Mouse (Mus musculus): Measurements from ENCODE around the gene Rasal1. TPM values are rescaled to one million over a fixed set of nuclear protein-coding genes. Genes with fewer than 3 reads are reported as not detected.

The Rasal1 gene
- polyA plus RNA-seq, 1 experiment from 2014 or later = 0.34 TPM

DNA sequence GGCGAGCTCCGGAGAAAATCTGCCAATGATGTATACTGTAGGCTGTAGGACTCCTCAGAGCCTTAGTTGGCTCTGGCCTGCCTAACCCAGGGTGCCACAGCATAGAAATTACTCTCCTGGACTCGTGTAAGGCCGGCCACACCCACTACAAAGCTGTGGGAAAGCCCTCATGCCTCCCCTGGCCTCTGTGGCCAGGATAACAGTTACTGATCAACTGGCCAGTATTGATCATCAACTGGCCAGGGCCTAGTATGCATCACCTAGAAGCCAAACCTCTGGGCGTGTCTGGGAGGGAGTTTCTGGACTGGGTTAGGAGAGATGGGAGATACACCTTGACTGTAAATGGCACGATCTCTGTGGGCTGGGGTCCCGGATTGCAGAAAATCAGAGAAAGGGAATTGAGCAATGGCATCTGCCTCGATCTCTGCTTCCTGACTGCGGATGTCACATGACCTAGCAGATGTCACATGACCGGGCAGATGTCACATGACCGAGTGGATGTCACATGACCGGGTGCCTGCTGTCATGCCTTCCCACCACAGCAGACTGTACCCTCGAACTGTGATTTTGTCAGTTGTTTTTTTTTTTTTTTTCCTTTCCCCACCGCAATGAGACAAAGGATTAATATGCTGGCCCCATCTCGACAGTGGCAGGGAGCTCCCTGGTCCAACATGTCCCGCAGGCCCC lies 47.6 kb downstream of the Rasal1 start:
- H3K4me1 ChIP-seq (ENCODE audit: control insufficient read depth, insufficient read depth, low read length) = peaks cover 4% of the 10 kb centered on the region
- H3K27ac ChIP-seq (replicated peaks; ENCODE audit: low read depth, low read length) = no peak overlapping the region
- no peaks in the 10 kb centered on the region for H3K9me3 ChIP-seq (replicated peaks; ENCODE audit: control insufficient read depth, low read length)
- no peaks in the 10 kb centered on the region for H3K36me3 ChIP-seq (replicated peaks; ENCODE audit: control insufficient read depth, insufficient read depth, low read depth, low read length)
- ATAC-seq (replicated peaks; ENCODE audit: insufficient number of reproducible peaks, low FRiP score, low TSS enrichment, low read depth) = no peak
- no peak overlapping the region for H3K9ac ChIP-seq (replicated peaks; ENCODE audit: low read length)
- no peak overlapping the region for H3K4me2 ChIP-seq (ENCODE audit: low read depth, low read length)
- WGBS = 77% methylated on average over 16 of the region's 16 CpGs
- H3K4me3 ChIP-seq (ENCODE audit: low read depth, low read length) = no peak overlapping the region
- DNase-seq (ENCODE audit: low spot score) = no peak
- H3K27me3 ChIP-seq (ENCODE audit: control insufficient read depth, insufficient read depth, low read length) = peaks cover 47% of the 10 kb centered on the region

- Histone ChIP-seq H3K36me3 (replicated peaks; ENCODE audit: control insufficient read depth, insufficient read depth, low read depth, low read length) (no peaks in the 10 kb centered on the region), H3K27ac (replicated peaks; ENCODE audit: low read depth, low read length) (no peak overlapping the region), H3K27me3 (ENCODE audit: control insufficient read depth, insufficient read depth, low read length) (peaks cover 42% of the 10 kb centered on the region), H3K4me3 (ENCODE audit: low read depth, low read length) (no peak overlapping the region), H3K9me3 (replicated peaks; ENCODE audit: control insufficient read depth, low read length) (no peaks in the 10 kb centered on the region), H3K4me1 (ENCODE audit: control insufficient read depth, insufficient read depth, low read length) (peaks cover 4% of the 10 kb centered on the region), H3K9ac (replicated peaks; ENCODE audit: low read length) (no peak overlapping the region), H3K4me2 (ENCODE audit: low read depth, low read length) (no peak overlapping the region)
- no peak for ATAC-seq (replicated peaks; ENCODE audit: insufficient number of reproducible peaks, low FRiP score, low TSS enrichment, low read depth)
- 62% methylated on average over 4 of the region's 4 CpGs for WGBS
- no peak for DNase-seq (ENCODE audit: low spot score)
Measured at GRCm38 (mm10) chr5:120696865-120697264, 48.3 kb downstream of the Rasal1 start.

GRCm38 (mm10) chr5:120698181-120698580 lies 49.6 kb downstream of the Rasal1 start:
- WGBS = 56% methylated on average over 3 of the region's 3 CpGs
- peaks cover 31% of the 10 kb centered on the region for H3K27me3 ChIP-seq (ENCODE audit: control insufficient read depth, insufficient read depth, low read length)
- no peak overlapping the region; the same call in 1 of the 2 replicates for H3K4me2 ChIP-seq (ENCODE audit: low read depth, low read length)
- H3K4me1 ChIP-seq (ENCODE audit: control insufficient read depth, insufficient read depth, low read length) = peaks cover 4% of the 10 kb centered on the region
- no peak overlapping the region for H3K4me3 ChIP-seq (ENCODE audit: low read depth, low read length)
- H3K36me3 ChIP-seq (replicated peaks; ENCODE audit: control insufficient read depth, insufficient read depth, low read depth, low read length) = no peaks in the 10 kb centered on the region
- H3K27ac ChIP-seq (replicated peaks; ENCODE audit: low read depth, low read length) = no peak overlapping the region
- H3K9me3 ChIP-seq (replicated peaks; ENCODE audit: control insufficient read depth, low read length) = no peaks in the 10 kb centered on the region
- no peak for ATAC-seq (replicated peaks; ENCODE audit: insufficient number of reproducible peaks, low FRiP score, low TSS enrichment, low read depth)
- no peak overlapping the region for H3K9ac ChIP-seq (replicated peaks; ENCODE audit: low read length)
- DNase-seq (ENCODE audit: low spot score) = no peak

DNA sequence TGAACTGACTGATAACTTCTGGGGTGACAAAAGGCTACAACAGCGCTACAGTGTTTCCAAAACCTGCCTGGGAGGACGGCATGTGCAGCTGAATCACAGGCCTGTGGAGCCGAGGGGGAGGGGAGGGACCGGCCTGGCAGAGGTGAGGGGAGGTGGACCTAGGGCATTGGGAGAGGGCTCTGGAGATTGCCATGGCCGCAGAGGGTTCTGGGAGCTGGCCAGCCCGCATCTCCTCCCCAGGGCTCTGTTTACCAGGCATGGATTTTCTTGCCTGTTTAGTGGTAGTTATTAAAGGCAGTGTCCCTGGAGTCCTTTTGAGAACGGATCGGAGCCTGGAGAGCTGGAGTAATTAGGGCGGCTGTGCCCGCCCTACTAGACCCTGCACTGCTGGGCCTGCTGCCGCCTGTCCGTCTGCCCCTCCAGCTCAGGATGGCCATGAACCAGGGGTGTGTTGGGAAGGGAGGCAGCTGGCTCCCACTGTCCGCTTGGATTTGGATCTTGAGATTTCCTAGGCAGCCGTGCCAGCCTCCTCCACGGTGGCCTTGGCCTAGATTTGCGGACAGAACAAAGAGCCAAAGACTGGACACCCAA lies 50.3 kb downstream of the Rasal1 start:
- Histone ChIP-seq H3K4me3 (ENCODE audit: low read depth, low read length) (no peak overlapping the region), H3K4me2 (ENCODE audit: low read depth, low read length) (no peak overlapping the region), H3K36me3 (replicated peaks; ENCODE audit: control insufficient read depth, insufficient read depth, low read depth, low read length) (no peaks in the 10 kb centered on the region), H3K27ac (replicated peaks; ENCODE audit: low read depth, low read length) (no peak overlapping the region), H3K9me3 (replicated peaks; ENCODE audit: control insufficient read depth, low read length) (no peaks in the 10 kb centered on the region), H3K9ac (replicated peaks; ENCODE audit: low read length) (0 out of 2 replicates have a peak overlapping the region, but pooled peaks have one; percentile 6), H3K27me3 (ENCODE audit: control insufficient read depth, insufficient read depth, low read length) (peaks cover 25% of the 10 kb centered on the region), H3K4me1 (ENCODE audit: control insufficient read depth, insufficient read depth, low read length) (peaks cover 4% of the 10 kb centered on the region)
- DNase-seq (ENCODE audit: low spot score) = no peak
- ATAC-seq (replicated peaks; ENCODE audit: insufficient number of reproducible peaks, low FRiP score, low TSS enrichment, low read depth) = no peak
- WGBS = 42% methylated on average over 16 of the region's 16 CpGs

GRCm38 (mm10) chr5:120700996-120701790 lies 52.6 kb downstream of the Rasal1 start:
- Histone ChIP-seq H3K4me2 (ENCODE audit: low read depth, low read length) (no peak overlapping the region), H3K9me3 (replicated peaks; ENCODE audit: control insufficient read depth, low read length) (no peaks in the 10 kb centered on the region), H3K27me3 (ENCODE audit: control insufficient read depth, insufficient read depth, low read length) (peaks cover 2% of the 10 kb centered on the region), H3K4me1 (ENCODE audit: control insufficient read depth, insufficient read depth, low read length) (no peaks in the 10 kb centered on the region; the same call in none of the 2 replicates), H3K4me3 (ENCODE audit: low read depth, low read length) (no peak overlapping the region), H3K36me3 (replicated peaks; ENCODE audit: control insufficient read depth, insufficient read depth, low read depth, low read length) (no peaks in the 10 kb centered on the region), H3K9ac (replicated peaks; ENCODE audit: low read length) (no peak overlapping the region), H3K27ac (replicated peaks; ENCODE audit: low read depth, low read length) (no peak overlapping the region)
- ATAC-seq (replicated peaks; ENCODE audit: insufficient number of reproducible peaks, low FRiP score, low TSS enrichment, low read depth) = no peak
- no peak for DNase-seq (ENCODE audit: low spot score)
- 65% methylated on average over 11 of the region's 11 CpGs for WGBS

DNA sequence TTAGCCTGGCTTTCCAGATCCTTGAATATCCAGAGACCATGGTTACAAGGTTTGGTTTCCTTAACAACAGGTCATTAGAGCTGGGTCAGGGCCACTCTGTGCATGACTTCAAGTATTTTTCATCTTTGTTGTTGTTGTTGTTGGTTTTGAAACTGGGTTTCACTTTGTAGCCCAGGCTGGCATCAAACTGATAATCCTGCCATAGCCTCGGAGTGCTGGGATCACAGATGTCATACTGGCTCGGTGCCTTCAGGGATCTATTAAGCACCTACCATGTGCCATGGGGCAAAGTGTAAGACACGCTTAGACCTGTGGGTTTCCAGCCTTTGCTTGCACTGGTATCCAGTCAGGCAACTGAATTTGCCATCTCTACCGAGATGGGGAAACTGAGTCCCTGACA lies 53.8 kb downstream of the Rasal1 start:
- Histone ChIP-seq H3K4me2 (ENCODE audit: low read depth, low read length) (no peak overlapping the region), H3K36me3 (replicated peaks; ENCODE audit: control insufficient read depth, insufficient read depth, low read depth, low read length) (no peaks in the 10 kb centered on the region), H3K27ac (replicated peaks; ENCODE audit: low read depth, low read length) (no peak overlapping the region), H3K9me3 (replicated peaks; ENCODE audit: control insufficient read depth, low read length) (no peaks in the 10 kb centered on the region), H3K9ac (replicated peaks; ENCODE audit: low read length) (no peak overlapping the region), H3K27me3 (ENCODE audit: control insufficient read depth, insufficient read depth, low read length) (no peaks in the 10 kb centered on the region; the same call in 1 of the 2 replicates), H3K4me1 (ENCODE audit: control insufficient read depth, insufficient read depth, low read length) (peaks cover 5% of the 10 kb centered on the region), H3K4me3 (ENCODE audit: low read depth, low read length) (no peak overlapping the region)
- DNase-seq (ENCODE audit: low spot score) (no peak), ATAC-seq (replicated peaks; ENCODE audit: insufficient number of reproducible peaks, low FRiP score, low TSS enrichment, low read depth) (no peak)
- WGBS = 84% methylated on average over 4 of the region's 4 CpGs

DNA sequence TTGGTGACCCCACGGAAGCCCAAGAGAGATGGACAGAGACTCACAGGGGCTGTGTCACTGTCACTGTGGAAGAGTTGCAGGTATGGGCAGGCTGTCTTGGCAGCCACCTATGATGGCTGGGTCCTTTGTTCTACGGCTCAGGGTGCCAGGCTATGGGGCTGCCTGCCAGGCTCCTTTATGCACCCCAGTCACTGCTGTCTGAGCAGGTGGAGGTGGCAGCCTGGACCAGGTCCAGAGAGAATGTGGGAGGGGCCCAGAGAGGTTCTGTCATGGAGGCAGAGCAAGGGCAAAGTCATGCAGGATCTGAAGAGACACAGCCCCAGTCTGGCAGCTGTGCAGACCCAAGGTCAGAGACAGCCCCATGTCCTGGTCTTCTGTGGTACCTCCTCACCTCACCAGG lies 54.4 kb downstream of the Rasal1 start:
- Histone ChIP-seq H3K4me3 (ENCODE audit: low read depth, low read length) (no peak overlapping the region), H3K9ac (replicated peaks; ENCODE audit: low read length) (no peak overlapping the region), H3K27me3 (ENCODE audit: control insufficient read depth, insufficient read depth, low read length) (no peaks in the 10 kb centered on the region; the same call in 1 of the 2 replicates), H3K4me1 (ENCODE audit: control insufficient read depth, insufficient read depth, low read length) (peaks cover 5% of the 10 kb centered on the region), H3K36me3 (replicated peaks; ENCODE audit: control insufficient read depth, insufficient read depth, low read depth, low read length) (no peaks in the 10 kb centered on the region), H3K9me3 (replicated peaks; ENCODE audit: control insufficient read depth, low read length) (no peaks in the 10 kb centered on the region), H3K4me2 (ENCODE audit: low read depth, low read length) (no peak overlapping the region), H3K27ac (replicated peaks; ENCODE audit: low read depth, low read length) (no peak overlapping the region)
- ATAC-seq (replicated peaks; ENCODE audit: insufficient number of reproducible peaks, low FRiP score, low TSS enrichment, low read depth) = no peak
- no peak for DNase-seq (ENCODE audit: low spot score)
- 68% methylated on average over 2 of the region's 2 CpGs for WGBS

GRCm38 (mm10) chr5:120703660-120704059 lies 55.0 kb downstream of the Rasal1 start:
- WGBS = 89% methylated on average over 3 of the region's 3 CpGs
- no peak overlapping the region for H3K4me2 ChIP-seq (ENCODE audit: low read depth, low read length)
- peaks cover 5% of the 10 kb centered on the region; the same call in 1 of the 2 replicates for H3K4me1 ChIP-seq (ENCODE audit: control insufficient read depth, insufficient read depth, low read length)
- no peak overlapping the region for H3K27ac ChIP-seq (replicated peaks; ENCODE audit: low read depth, low read length)
- ATAC-seq (replicated peaks; ENCODE audit: insufficient number of reproducible peaks, low FRiP score, low TSS enrichment, low read depth) = no peak
- H3K36me3 ChIP-seq (replicated peaks; ENCODE audit: control insufficient read depth, insufficient read depth, low read depth, low read length) = no peaks in the 10 kb centered on the region
- no peak for DNase-seq (ENCODE audit: low spot score)
- no peak overlapping the region for H3K4me3 ChIP-seq (ENCODE audit: low read depth, low read length)
- H3K9ac ChIP-seq (replicated peaks; ENCODE audit: low read length) = no peak overlapping the region
- H3K27me3 ChIP-seq (ENCODE audit: control insufficient read depth, insufficient read depth, low read length) = no peaks in the 10 kb centered on the region; the same call in 1 of the 2 replicates
- no peaks in the 10 kb centered on the region for H3K9me3 ChIP-seq (replicated peaks; ENCODE audit: control insufficient read depth, low read length)
